Mouse (Mus musculus) forelimb bud, embryonic 11.5 days (tissue): ENCODE results near the gene Tmem97.
"Not testable (repeated sequence)": the region's sequence is repeated elsewhere in the genome, so short reads cannot be mapped to it uniquely, and the experiment has no call there.

Experiments
- DNase-seq: peaks from one replicate; pipeline ENCODE4 v3.0.0-alpha.2; 2012; ENCODE audit warnings: low read depth, low spot score

Tmem97 gene

GRCm38 (mm10) chr11:78549491-78549987, 1.0 kb downstream of the Tmem97 start:
- no peak for DNase-seq

- no peak for DNase-seq
These were observed 2.7 kb downstream of the Tmem97 start for GRCm38 (mm10) chr11:78547718-78548460.

DNA sequence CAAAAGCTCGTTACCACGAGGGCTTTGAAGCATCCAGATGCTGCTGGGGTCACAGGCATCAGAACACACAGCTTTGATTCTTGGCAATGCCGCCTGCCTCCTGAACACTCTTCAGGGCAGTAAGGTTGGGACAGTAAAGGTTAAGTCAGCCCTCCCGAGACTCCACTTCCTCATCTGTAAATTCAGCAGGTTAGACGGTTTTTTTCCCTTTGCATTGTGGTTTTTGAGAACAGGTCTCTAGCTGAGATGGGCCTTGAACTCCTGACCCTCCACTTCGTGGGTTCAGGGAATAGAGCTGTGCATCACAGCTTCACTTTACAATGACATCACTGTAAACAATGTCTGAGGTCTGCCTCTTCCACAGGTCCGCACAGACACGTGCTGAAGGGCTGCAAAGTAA, 5.4 kb downstream of the Tmem97 start:
- DNase-seq: no peak

- DNase-seq: no peak
These were observed 6.0 kb downstream of the Tmem97 start for GRCm38 (mm10) chr11:78544449-78545111.

GRCm38 (mm10) chr11:78540358-78540757, 10.2 kb downstream of the Tmem97 start:
- no peak for DNase-seq

DNA sequence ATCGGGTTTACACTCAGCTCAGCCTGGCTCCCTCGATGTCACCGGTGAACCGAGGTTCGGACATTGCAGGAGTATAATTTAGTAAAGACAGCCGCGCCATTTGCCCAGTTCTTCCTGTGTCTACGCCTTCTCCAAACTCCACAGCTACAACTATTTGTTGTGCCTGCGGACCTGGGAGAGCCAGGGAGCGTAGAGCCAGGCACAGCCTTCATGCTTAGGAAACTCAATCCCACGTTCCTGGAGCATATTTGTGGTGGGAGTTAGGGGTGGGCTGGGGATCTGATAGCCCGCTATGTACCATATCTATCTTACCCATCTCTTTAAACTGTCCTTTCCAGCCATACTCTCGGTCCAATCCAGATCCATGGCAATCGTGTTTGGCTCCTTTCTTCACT, 13.9 kb downstream of the Tmem97 start:
- DNase-seq: no peak

DNA sequence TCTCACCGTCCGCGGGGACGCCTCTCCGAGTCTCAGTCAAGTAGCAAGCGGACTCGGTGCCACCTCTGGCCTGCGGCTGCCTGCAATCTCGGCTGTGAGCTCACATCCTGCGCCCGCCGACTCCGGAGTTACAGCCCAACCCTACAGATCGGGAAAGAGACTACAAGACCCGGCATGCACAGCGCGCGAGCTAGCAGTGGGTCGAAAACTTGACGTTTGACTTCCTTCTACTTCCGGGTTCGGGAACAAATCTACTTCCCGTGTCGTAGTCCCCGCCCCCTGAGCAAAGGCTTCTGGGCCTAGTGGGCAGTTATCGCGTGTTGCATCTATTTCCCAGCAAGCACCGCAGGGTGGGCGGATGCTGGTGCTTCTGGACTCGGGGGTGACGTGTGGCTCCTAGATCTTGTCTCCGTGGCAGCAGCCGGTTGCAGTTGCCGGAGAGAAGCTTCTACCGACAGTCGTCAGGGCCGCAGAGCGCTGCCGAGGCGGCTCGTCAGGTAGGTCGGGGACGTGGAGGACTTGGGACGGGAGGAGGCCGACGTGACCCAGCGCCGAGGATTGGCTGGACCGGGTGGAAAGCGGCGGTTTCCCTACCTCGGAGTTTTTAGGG, 14.4 kb downstream of the Tmem97 start, which contains the start of the genes Tnfaip1 and Ift20:
Gene Tnfaip1 (minus strand): TSS at position 253 of the 610 bp plus-strand sequence.
Gene Ift20 (plus strand): TSS at position 282 of the 610 bp plus-strand sequence.
- DNase-seq: peak; percentile 98

DNA sequence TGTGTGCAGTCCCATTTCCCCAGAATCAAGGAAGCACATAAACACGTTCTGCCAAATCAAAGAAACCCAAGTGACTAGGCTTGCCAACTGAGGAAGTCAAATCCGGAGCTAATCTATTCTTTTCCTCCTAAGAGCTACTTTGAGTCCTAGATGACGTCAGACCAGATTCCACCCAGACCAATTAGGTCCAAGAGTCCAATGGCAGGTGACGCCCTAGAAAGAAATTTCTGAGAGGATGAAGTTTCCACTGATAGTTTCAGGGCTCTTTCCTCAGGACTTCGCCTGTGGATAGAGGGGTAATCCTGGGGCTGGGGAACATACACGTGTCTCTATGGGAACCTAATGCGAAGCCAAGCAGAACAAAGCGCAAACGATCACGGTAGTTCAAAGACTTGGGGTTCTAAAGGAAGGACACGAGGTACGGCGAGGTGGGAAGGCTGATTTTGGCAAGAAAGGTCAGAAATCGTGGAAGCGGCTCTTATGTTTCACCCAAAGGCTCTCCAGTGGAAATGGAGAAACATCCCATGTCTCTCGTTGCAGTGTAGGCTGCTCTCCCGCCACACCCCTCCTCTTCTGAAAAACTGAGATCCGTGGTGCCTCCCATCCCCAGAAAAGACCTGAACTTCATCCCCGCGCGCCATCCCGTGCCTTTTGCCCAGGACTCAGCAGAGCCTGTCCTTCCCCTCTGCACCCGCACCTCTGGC, 15.0 kb downstream of the Tmem97 start:
- peak; percentile 62 for DNase-seq

GRCm38 (mm10) chr11:78534516-78534915, 16.1 kb downstream of the Tmem97 start:
- no peak for DNase-seq

DNA sequence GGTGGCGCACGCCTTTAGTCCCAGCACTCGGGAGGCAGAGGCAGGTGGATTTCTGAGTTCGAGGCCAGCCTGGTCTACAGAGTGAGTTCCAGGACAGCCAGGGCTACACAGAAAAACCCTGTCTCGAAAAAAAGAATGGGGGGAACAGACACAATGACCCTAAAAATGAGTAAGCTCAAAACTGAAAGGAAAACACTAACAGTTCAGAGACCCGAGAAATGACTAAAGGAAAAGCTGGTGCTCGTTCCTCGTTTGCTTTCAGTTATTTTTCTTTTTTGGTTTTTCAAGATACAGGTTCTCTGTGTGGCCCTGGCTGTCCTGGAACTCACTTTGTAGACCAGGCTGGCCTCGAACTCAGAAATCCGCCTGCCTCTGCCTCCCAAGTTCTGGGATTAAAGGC, 19.1 kb downstream of the Tmem97 start:
- DNase-seq: not testable (repeated sequence)

GRCm38 (mm10) chr11:78531046-78531445, 19.5 kb downstream of the Tmem97 start:
- DNase-seq: no peak

- no peak for DNase-seq
These were observed 20.6 kb downstream of the Tmem97 start for GRCm38 (mm10) chr11:78530001-78530400.

GRCm38 (mm10) chr11:78528714-78529113, 21.9 kb downstream of the Tmem97 start:
- no peak for DNase-seq

DNA sequence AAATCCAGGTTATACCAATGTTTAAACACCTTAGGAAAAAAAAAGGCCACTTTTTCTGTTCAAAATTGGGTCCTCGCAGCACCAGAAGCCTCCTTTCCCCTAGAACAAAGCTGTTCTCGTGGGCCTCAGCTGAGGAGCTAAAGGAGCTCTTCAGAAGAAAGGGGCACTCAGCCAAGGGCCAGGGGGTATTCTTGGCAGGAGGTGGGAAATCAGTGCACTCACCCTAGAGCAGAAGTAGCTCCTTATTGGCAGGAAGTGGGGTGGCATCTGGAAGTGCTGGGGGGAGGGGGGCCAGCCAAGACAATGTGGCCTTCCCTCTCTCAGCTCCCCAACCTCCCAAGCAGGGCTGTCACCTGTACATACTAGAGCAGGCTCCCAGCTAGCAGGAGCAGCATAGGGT, 25.7 kb downstream of the Tmem97 start:
- no peak for DNase-seq

DNA sequence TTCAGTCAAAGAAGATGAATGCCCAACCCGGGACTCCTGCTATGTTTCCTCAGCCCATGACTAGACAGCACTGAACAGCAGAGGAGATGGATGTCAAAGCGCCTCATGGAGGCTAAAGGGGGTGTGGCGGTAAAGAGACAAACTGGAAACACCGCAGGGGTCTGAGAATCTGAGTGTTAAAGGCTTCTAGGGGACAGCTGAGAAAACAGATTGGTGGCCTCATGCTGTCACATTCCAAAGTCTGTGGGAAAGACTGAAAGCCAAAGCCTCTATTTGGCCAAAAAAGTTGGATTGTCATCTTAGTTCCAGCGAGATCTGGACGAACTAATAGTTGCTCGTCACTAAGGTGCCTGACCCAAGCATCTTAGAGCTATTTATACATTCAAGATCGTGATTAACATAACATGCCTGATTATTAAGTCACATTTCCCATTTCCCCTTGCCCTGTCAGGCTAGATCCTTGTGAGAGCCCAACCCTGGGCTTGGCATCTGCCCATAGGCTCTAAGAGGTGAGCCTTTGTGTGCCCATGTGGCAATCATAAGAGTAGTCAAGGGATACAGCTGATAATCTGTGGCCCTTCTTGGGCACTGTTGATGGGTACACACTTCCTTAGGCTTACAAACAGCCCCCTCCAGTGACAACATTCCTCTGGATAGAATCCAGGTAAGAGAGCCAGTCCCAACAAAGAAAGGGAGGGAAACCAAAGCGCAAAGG, 27.2 kb downstream of the Tmem97 start:
- no peak for DNase-seq

GRCm38 (mm10) chr11:78522481-78522997, 28.0 kb downstream of the Tmem97 start:
- DNase-seq: no peak

GRCm38 (mm10) chr11:78521880-78522279, 28.7 kb downstream of the Tmem97 start:
- no peak for DNase-seq

GRCm38 (mm10) chr11:78518931-78519330, 31.6 kb downstream of the Tmem97 start:
- no peak for DNase-seq

DNA sequence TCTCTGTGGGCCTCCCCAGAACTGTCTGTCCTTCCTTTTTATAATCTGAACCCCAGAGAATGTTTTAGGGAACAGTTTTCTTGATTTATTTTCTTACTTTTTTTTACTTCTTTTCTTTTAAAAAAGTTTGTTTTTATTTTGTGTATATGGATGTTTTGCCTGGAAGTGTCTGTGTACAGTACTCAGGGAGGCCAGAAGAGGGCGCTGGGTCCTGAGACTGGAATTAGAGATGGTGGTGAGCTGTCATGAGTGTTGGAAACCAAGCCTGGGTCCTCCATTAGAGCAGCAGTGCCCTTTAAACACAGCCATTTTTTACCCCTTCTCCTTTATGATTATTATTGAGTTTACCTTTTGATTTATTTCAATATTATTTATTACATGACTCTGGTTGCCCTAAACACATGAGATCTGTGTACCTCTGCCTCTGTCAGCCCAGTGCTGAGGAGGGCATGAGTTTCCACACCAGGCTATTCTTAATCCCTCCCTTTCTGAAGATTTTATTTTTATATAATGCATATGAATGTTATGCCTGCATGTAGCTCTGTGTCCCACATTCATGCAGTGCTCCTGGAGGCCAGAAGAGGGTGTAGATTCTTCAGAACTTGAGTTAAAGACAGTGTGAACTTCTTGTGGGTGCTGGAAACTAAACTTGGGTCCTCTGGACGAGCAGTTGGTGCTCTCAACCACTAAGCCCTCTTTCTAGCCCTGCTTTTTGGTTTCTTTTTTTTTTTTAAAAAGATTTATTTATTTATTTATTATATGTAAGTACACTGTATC, 34.8 kb downstream of the Tmem97 start:
- DNase-seq: no peak

GRCm38 (mm10) chr11:78513106-78513790, 37.3 kb downstream of the Tmem97 start:
- DNase-seq: no peak
